Mouse (Mus musculus) heart, adult 2 months (tissue): ENCODE measurements at regions not wholly inside any gene's neighbourhood (a gene's known extent, or its start where the extent isn't known, plus 50 kb on each side); places are given as distances from the start of the nearest gene placed in this dataset.

Experiments used
- DNase-seq, 2 experiments: peaks; one replicate each; pipeline ENCODE4 v3.0.0; 2021
- H3K27ac ChIP-seq: fragments of 200-600 bp; 2 replicates; pipeline ENCODE4 v1.8.1; 2022
- H3K27me3 ChIP-seq: fragments of 200-500 bp; 2 replicates; pipeline ENCODE4 v1.6.1; 2012; ENCODE audit warnings: mild to moderate bottlenecking, low read length, inconsistent platforms, mixed read lengths; ENCODE audit not compliant: control insufficient read depth, insufficient read depth
- H3K36me3 ChIP-seq: fragments of 200-500 bp; 2 replicates; pipeline ENCODE4 v1.6.1; 2012; ENCODE audit warnings: low read length, inconsistent platforms; ENCODE audit not compliant: control insufficient read depth, insufficient read depth
- H3K4me1 ChIP-seq: fragments of 200-500 bp; 2 replicates; pipeline ENCODE4 v1.6.1; 2011; ENCODE audit warnings: low read length; ENCODE audit not compliant: control insufficient read depth, insufficient read depth
- H3K4me3 ChIP-seq: fragments of 200-600 bp; 2 replicates; pipeline ENCODE4 v1.8.1; 2022
- H3K79me2 ChIP-seq: fragments of 200-500 bp; replicated peaks from 2 replicates; pipeline ENCODE4 v1.6.1; 2012; ENCODE audit warnings: mild to moderate bottlenecking, inconsistent platforms, low read length, moderate library complexity, mixed read lengths; ENCODE audit not compliant: control insufficient read depth, insufficient read depth
- H3K9ac ChIP-seq: fragments of 200-500 bp; 2 replicates; pipeline ENCODE4 v1.6.1; 2012; ENCODE audit warnings: low read depth, mild to moderate bottlenecking, control low read depth, inconsistent platforms, low read length, mixed read lengths
- CTCF ChIP-seq: fragments of 200-600 bp; IDR thresholded peaks from 2 replicates; pipeline ENCODE4 v1.8.1; 2022; ENCODE audit warnings: antibody characterized with exemption, mild to moderate bottlenecking, moderate library complexity
- EP300 ChIP-seq: fragments of 200-500 bp; IDR thresholded peaks from 2 replicates; pipeline ENCODE4 v1.6.1; 2011; ENCODE audit warnings: low read depth, low read length, control low read depth; ENCODE audit not compliant: insufficient read depth
- POLR2A ChIP-seq: fragments of 200-500 bp; IDR thresholded peaks from 2 replicates; pipeline ENCODE4 v1.6.1; 2011; ENCODE audit warnings: mild to moderate bottlenecking, low read depth, low read length, control low read depth; ENCODE audit not compliant: insufficient read depth
- WGBS: fragments of 180-500 bp; shearing (Covaris S2); methylation state at CpG from one replicate; pipeline ENCODE4 v1.1.7; 2018; 5-methylcytosine and 5-hydroxymethylcytosine counted together
- intact Hi-C: fragments of 180-260 bp; cut with DNase I; formaldehyde crosslinking; loops from one replicate; pipeline ENCODE4 v1.15.1; 2025

DNA sequence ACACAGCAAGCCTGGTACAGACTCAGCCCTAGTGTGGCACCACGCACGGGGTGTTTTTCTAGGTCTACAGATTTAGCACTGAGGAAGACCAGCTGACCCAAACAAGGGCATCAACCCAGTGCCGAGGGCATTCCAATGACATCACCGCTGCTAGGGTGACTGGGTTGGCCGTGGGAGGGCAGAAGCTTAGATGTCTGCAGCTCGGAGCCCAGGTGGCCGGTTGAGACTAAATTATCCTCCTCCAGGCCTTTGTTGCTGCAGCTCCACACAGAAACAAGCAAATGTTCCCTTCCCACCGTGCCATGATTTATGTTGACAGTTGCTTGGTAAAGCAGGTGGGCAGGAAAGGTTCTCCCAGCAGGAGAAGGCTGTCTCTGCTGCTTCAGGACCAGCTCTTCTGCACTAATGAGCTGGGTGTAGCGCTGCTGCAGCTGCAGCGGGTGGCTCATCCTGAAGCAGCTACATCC, 198.8 kb upstream of the Peli2 start:
- 46% methylated on average over 10 of the region's 10 CpGs for WGBS
- peak; percentile 21 to 34 for DNase-seq
- no peaks in the 10 kb centered on the region for H3K79me2 ChIP-seq
- TF ChIP-seq POLR2A (no peak), EP300 (no peak), CTCF (no peak)
- no peak overlapping the region for H3K27ac ChIP-seq
- no peak overlapping the region for H3K4me3 ChIP-seq
- no peaks in the 10 kb centered on the region for H3K27me3 ChIP-seq
- no peaks in the 10 kb centered on the region for H3K4me1 ChIP-seq
- intact Hi-C loops: no loop called here
- H3K9ac ChIP-seq: no peak overlapping the region
- no peaks in the 10 kb centered on the region for H3K36me3 ChIP-seq

DNA sequence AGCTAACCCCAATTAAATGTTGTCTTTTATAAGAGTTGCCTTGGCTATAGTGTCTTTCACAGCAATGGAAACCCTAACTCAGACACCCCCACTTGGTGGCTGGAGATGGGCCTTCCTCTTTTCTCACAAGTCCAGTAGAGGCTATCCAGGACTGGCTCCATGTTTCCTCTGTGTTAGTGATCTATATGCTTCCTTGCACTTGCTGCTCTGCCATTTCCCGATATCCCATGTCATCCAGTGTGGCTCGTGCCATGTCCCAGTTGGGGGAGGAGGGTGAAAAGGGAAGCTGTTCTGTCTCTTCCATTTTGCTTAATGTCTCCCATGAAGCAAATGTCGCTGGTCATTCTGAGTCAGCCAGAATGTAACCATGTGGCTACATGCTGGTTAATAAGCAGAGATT, 194.2 kb upstream of the Peli2 start:
- H3K4me1 ChIP-seq: no peaks in the 10 kb centered on the region
- H3K79me2 ChIP-seq: no peaks in the 10 kb centered on the region
- intact Hi-C loops: no loop called here
- no peaks in the 10 kb centered on the region for H3K27me3 ChIP-seq
- no peaks in the 10 kb centered on the region for H3K36me3 ChIP-seq
- no peak overlapping the region for H3K9ac ChIP-seq
- no peak overlapping the region for H3K4me3 ChIP-seq
- TF ChIP-seq EP300: no peak
- TF ChIP-seq POLR2A: no peak
- no peak for DNase-seq
- 86% methylated on average over 3 of the region's 3 CpGs for WGBS
- H3K27ac ChIP-seq: no peak overlapping the region

DNA sequence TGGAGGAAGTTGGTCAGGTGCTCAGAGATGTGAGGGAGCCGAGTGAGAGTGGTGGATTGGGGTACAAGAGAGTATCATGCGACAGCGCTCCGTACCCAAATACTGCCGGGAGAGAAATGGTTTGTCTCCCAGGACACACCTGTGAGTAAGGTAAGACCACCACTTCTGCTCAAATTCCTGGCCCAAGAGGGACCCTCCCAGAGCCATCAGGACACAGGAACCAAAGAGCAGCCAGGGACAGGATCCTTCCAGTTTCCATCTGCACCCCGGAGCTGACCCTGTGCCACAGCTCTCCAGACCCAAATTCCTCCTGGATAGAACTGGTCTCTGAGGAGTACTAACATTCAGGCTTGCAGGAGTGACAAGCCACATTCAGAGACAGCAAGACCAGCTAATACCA, 185.2 kb upstream of the Peli2 start:
- H3K9ac ChIP-seq: no peak overlapping the region
- H3K79me2 ChIP-seq: no peaks in the 10 kb centered on the region
- intact Hi-C loops: no loop called here
- no peak for DNase-seq
- H3K36me3 ChIP-seq: no peaks in the 10 kb centered on the region
- H3K27ac ChIP-seq: no peak overlapping the region
- WGBS: 95% methylated on average over 6 of the region's 6 CpGs
- H3K4me1 ChIP-seq: no peaks in the 10 kb centered on the region
- TF ChIP-seq EP300 (no peak), POLR2A (no peak), CTCF (no peak)
- H3K4me3 ChIP-seq: no peak overlapping the region
- no peaks in the 10 kb centered on the region for H3K27me3 ChIP-seq

DNA sequence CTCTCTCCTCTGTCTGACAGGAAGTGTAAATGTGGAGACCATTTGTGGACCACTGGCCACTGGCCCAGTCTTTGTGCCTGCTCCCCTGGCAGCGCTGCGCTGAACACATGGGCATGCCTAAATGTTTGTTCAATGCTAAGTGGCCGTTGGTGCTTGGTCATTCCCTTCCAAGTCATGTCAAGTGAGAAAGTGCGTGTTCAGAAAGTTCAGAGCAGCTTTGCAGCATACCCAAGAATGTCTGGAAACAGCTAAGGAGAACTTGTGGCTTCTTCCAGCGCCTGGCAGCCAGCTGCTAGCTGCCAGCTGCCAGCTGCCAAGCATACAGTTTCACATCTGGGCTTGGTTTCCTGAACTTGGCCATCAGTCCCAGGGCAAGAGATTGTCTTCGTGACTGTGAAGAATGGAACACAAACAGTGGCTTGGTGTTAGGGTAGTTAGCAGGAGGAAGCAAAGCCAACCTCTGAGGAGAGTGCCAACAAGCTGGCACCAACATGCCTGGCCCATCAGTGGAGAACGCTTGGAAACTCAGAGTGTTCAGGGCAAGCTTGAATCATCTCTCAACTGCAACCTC, 183.5 kb upstream of the Peli2 start:
- Histone ChIP-seq H3K27ac (no peak overlapping the region), H3K4me1 (no peaks in the 10 kb centered on the region), H3K4me3 (no peak overlapping the region), H3K9ac (no peak overlapping the region), H3K27me3 (no peaks in the 10 kb centered on the region), H3K79me2 (no peaks in the 10 kb centered on the region), H3K36me3 (no peaks in the 10 kb centered on the region)
- intact Hi-C loops: no loop called here
- DNase-seq: no peak
- WGBS: 62% methylated on average over 7 of the region's 7 CpGs
- TF ChIP-seq POLR2A: no peak
- TF ChIP-seq CTCF: no peak
- no peak for TF ChIP-seq EP300

DNA sequence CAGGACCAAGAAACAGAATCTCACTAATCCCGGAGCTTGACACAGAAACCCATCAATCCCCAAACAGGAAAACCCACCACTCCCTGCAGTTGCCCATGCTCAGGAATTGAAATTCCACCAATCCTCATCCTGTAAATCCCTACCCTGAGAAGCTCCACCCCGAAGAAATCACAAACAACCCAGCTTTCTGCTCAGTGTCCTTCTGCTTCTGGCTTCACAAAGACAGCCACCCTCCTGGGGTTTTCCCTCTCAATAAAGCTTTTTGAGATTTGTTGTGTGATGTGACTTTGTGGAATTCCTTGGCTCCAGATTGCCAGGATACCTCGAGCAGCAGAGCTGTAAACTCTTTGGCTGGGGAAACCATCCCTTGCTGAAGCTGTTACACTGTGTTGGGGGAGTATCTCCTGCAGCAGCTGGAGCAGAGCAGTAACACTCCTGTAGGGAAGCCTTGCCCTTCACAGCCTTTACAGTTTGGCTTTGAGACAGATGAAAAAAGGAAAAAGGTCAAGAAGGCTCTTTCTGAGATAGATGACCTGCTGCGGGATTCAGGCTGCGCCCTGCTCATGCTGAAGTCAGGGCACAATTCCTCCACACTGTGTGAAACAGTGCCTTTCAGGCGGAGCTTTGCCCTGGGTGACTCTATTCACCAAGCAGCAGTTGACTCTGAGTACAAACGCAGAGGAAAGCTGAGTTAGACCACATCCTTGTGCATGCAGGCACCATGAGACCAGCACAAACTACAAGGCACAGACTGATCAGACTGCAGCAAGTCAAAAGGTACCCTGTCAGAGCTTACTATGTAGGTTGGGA, 180.6 kb upstream of the Peli2 start:
- DNase-seq: no peak
- Histone ChIP-seq H3K4me1 (no peaks in the 10 kb centered on the region), H3K27ac (no peak overlapping the region), H3K27me3 (no peaks in the 10 kb centered on the region), H3K79me2 (no peaks in the 10 kb centered on the region), H3K36me3 (no peaks in the 10 kb centered on the region), H3K4me3 (no peak overlapping the region), H3K9ac (no peak overlapping the region)
- no peak for TF ChIP-seq CTCF
- WGBS: 66% methylated on average over 7 of the region's 7 CpGs
- intact Hi-C loops: no loop called here

DNA sequence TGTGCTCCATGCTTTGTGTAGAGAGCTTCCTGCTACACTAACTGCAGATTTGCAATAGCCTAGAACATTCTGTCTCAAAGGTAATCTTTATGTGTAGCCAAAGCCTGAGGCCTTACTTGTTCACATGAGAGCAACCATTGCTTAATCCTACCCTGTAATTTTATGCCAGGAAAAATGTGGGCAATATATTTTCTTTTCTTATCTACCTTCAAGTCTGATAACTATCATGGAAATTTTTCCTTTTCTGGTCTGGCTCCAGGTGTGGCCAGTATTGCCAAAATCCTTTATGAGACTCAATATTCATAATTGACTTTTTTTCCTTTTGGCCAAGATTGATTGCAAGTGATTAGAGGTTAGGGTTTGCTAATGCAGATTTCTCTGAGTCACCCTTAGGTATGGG, 178.0 kb upstream of the Peli2 start:
- no peak overlapping the region for H3K9ac ChIP-seq
- intact Hi-C loops: no loop called here
- no peak for TF ChIP-seq CTCF
- no peak for TF ChIP-seq POLR2A
- TF ChIP-seq EP300: no peak
- no peaks in the 10 kb centered on the region for H3K79me2 ChIP-seq
- no peaks in the 10 kb centered on the region for H3K36me3 ChIP-seq
- H3K4me1 ChIP-seq: no peaks in the 10 kb centered on the region
- no peak overlapping the region for H3K27ac ChIP-seq
- no peak for DNase-seq
- no peak overlapping the region for H3K4me3 ChIP-seq
- no peaks in the 10 kb centered on the region for H3K27me3 ChIP-seq
